Mouse (Mus musculus): ENCODE data around the gene Crhr2. TPM values are rescaled to one million over a fixed set of nuclear protein-coding genes. Genes with fewer than 3 reads are reported as not detected.

Gene Crhr2
- polyA plus RNA-seq, 2 experiments = 0.14 to 0.49 TPM

DNA sequence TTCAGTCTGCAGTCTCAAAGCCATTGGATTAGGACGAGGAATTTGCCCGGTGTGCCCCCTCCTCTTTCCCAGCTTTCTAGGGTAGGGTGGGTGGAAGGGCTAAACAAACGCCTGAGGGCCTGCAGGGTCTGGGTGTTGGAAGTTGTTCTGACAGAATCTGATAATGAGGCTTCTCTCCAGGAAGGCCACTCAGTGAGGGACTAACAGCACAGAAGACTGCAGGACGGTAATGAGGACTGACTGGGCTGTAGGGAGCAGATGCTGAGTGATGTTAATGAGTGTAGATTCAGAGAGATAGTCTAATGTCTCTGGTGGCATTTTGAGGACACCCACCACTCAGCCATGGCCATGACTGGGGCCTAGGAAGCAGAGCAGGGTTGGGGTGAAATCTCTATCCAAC lies 45.5 kb downstream of the Crhr2 start:
- H3K9ac ChIP-seq (ENCODE audit: low read depth, low read length, severe bottlenecking) = no peak overlapping the region
- no peaks in the 10 kb centered on the region for H3K4me1 ChIP-seq (ENCODE audit: control insufficient read depth, insufficient read depth, low read length)
- ATAC-seq (ENCODE audit: low FRiP score, low read depth) (no peak), DNase-seq (ENCODE audit: low spot score) (no peak)
- no peak overlapping the region for H3K4me3 ChIP-seq (replicated peaks; ENCODE audit: low read length)
- H3K36me3 ChIP-seq (ENCODE audit: control insufficient read depth, insufficient read depth, low read length) = no peaks in the 10 kb centered on the region
- H3K9me3 ChIP-seq (ENCODE audit: control insufficient read depth, low read length) = no peaks in the 10 kb centered on the region
- H3K27ac ChIP-seq (replicated peaks; ENCODE audit: low read depth, low read length) = no peak overlapping the region
- 33% methylated on average over 4 of the region's 4 CpGs for WGBS
- no peak for TF ChIP-seq POLR2A (IDR thresholded peaks at IDR 0.05; ENCODE audit: borderline replicate concordance, extremely low read depth, insufficient read depth, insufficient read length)
- no peak overlapping the region for H3K4me2 ChIP-seq (replicated peaks; ENCODE audit: low read depth, low read length, severe bottlenecking)
- no peaks in the 10 kb centered on the region for H3K27me3 ChIP-seq (ENCODE audit: control insufficient read depth, insufficient read depth, low read length)

DNA sequence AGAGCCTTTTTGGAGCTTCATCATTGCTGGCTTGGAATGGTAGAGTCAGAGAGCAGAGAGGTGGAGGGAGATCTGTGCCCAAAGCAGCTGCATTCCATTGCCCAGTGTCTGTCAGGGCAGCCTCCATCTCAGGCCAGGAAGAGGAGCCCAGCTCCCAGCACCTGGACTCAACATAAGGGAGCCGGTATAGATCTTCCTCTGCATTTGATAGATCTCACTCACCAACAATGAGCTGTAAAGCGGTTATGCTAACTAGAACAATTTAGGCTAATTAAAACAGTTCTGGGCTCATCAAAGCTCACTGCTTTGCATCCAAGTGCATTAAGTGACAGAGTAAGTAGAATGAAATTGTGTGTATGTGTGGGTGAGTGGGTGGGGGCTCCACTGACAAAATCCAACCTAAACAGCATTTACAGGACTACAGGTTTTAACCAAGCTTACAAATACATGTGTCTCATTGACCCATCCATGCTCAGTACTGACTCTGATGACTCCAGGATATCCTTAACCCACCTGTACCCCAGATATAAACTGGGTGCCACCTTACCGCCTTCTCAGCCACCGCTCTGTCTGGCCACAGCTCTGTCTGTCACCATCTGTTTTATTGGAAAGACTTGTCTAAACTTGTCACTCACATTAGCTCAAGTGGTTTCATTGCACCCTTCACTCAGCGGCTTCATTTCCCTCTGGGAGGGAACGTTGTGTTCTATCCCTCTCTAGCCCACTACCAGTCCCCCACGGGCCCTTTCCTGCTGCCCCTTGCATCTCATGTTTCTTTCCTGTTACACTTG lies 50.4 kb downstream of the Crhr2 start:
- Histone ChIP-seq H3K27me3 (ENCODE audit: control insufficient read depth, insufficient read depth, low read length) (no peaks in the 10 kb centered on the region), H3K4me1 (ENCODE audit: control insufficient read depth, insufficient read depth, low read length) (no peaks in the 10 kb centered on the region), H3K9me3 (ENCODE audit: control insufficient read depth, low read length) (no peaks in the 10 kb centered on the region), H3K36me3 (ENCODE audit: control insufficient read depth, insufficient read depth, low read length) (peaks cover 36% of the 10 kb centered on the region), H3K27ac (replicated peaks; ENCODE audit: low read depth, low read length) (no peak overlapping the region), H3K4me2 (replicated peaks; ENCODE audit: low read depth, low read length, severe bottlenecking) (no peak overlapping the region), H3K9ac (ENCODE audit: low read depth, low read length, severe bottlenecking) (no peak overlapping the region), H3K4me3 (replicated peaks; ENCODE audit: low read length) (no peak overlapping the region)
- no peak for DNase-seq (ENCODE audit: low spot score)
- no peak for TF ChIP-seq POLR2A (IDR thresholded peaks at IDR 0.05; ENCODE audit: borderline replicate concordance, extremely low read depth, insufficient read depth, insufficient read length)
- no peak for ATAC-seq (ENCODE audit: low FRiP score, low read depth)
- WGBS = 69% methylated on average over 7 of the region's 7 CpGs

DNA sequence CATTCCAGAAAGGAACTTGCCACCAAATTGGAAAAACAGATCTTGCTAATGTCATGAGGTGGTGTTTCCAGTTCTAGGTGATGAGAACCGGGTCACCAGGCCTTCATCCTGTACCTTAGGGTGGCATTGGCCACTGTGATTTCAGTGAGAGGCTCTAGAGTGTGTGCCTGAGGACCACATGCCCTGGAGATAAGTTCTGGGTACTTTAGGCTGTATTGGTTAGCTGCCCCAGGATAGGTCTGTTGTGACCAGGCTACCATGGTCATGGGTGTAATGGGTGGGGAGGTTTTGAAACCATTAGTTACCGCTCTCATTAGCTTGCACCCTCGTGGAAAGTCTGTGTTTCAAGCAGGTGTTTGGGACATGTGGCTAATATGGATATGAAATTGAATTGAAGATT lies 51.4 kb downstream of the Crhr2 start:
- Histone ChIP-seq H3K9ac (ENCODE audit: low read depth, low read length, severe bottlenecking) (no peak overlapping the region), H3K36me3 (ENCODE audit: control insufficient read depth, insufficient read depth, low read length) (peaks cover 46% of the 10 kb centered on the region), H3K27me3 (ENCODE audit: control insufficient read depth, insufficient read depth, low read length) (no peaks in the 10 kb centered on the region), H3K4me2 (replicated peaks; ENCODE audit: low read depth, low read length, severe bottlenecking) (no peak overlapping the region), H3K4me1 (ENCODE audit: control insufficient read depth, insufficient read depth, low read length) (no peaks in the 10 kb centered on the region), H3K9me3 (ENCODE audit: control insufficient read depth, low read length) (no peaks in the 10 kb centered on the region), H3K4me3 (replicated peaks; ENCODE audit: low read length) (no peak overlapping the region), H3K27ac (replicated peaks; ENCODE audit: low read depth, low read length) (no peak overlapping the region)
- no peak for TF ChIP-seq POLR2A (IDR thresholded peaks at IDR 0.05; ENCODE audit: borderline replicate concordance, extremely low read depth, insufficient read depth, insufficient read length)
- no peak for ATAC-seq (ENCODE audit: low FRiP score, low read depth)
- WGBS = 88% methylated on average over 3 of the region's 3 CpGs
- no peak for DNase-seq (ENCODE audit: low spot score)

DNA sequence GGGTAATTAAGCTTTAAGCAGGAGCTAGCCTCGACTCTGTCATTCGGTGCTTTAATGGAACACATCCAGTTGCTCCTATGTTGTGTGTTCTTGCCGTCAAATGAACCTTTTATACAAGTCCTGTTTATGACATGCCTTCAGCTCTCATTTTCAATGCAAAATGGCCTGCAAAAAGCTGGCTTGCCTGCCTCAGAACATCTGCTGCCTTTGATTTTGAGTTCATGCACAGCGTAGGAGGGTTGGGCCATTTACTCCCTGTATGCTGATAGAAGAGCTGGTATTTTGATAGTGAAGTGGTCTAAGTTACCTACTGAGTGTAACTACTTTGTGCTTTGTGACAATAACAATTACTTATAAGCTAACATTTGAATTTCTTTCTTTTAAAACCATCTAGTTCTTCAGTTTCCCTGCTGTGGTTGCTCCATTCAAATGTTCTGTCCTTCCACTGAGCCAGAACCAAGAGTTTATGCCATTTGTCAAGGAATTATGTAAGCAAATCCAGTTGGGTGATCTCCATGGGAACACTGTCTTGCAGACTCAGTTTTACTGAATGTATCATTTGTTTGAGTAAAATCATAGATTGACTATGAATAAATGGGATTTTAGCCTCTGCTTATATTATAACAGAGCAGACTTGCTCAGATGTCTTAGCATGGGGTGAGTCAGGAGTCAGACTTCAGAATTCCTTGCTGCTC lies 56.1 kb downstream of the Crhr2 start:
- WGBS = 67% methylated on average over 4 of the region's 4 CpGs
- no peak for ATAC-seq (ENCODE audit: low FRiP score, low read depth)
- no peak for DNase-seq (ENCODE audit: low spot score)
- H3K4me3 ChIP-seq (replicated peaks; ENCODE audit: low read length) = no peak overlapping the region
- H3K4me1 ChIP-seq (ENCODE audit: control insufficient read depth, insufficient read depth, low read length) = no peaks in the 10 kb centered on the region
- no peak overlapping the region for H3K9ac ChIP-seq (ENCODE audit: low read depth, low read length, severe bottlenecking)
- H3K4me2 ChIP-seq (replicated peaks; ENCODE audit: low read depth, low read length, severe bottlenecking) = no peak overlapping the region
- no peaks in the 10 kb centered on the region for H3K27me3 ChIP-seq (ENCODE audit: control insufficient read depth, insufficient read depth, low read length)
- no peak for TF ChIP-seq POLR2A (IDR thresholded peaks at IDR 0.05; ENCODE audit: borderline replicate concordance, extremely low read depth, insufficient read depth, insufficient read length)
- peaks cover 83% of the 10 kb centered on the region for H3K36me3 ChIP-seq (ENCODE audit: control insufficient read depth, insufficient read depth, low read length)
- H3K9me3 ChIP-seq (ENCODE audit: control insufficient read depth, low read length) = no peaks in the 10 kb centered on the region
- no peak overlapping the region for H3K27ac ChIP-seq (replicated peaks; ENCODE audit: low read depth, low read length)

DNA sequence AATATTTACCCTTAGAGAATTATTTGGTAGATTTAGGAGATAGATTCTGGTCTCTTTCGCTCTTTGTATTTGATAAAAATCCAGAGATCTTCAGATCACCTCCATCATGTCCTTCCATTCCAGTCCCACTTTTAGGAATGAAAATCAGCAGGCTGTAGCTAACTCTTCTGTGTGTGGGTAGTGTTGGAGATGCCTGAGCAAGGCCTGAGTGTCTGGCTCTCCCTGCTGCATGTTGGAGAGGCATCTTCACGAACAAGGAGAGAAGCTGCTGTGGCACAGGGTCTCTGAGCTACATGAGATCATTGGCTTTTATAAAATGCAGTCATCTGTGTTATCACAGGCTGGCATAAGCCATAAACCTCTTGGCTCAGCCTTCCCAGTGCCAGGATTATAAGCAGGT lies 66.9 kb downstream of the Crhr2 start:
- Histone ChIP-seq H3K27me3 (ENCODE audit: control insufficient read depth, insufficient read depth, low read length) (no peaks in the 10 kb centered on the region), H3K27ac (replicated peaks; ENCODE audit: low read depth, low read length) (no peak overlapping the region), H3K4me2 (replicated peaks; ENCODE audit: low read depth, low read length, severe bottlenecking) (no peak overlapping the region), H3K9ac (ENCODE audit: low read depth, low read length, severe bottlenecking) (no peak overlapping the region), H3K4me3 (replicated peaks; ENCODE audit: low read length) (no peak overlapping the region), H3K9me3 (ENCODE audit: control insufficient read depth, low read length) (no peaks in the 10 kb centered on the region), H3K36me3 (ENCODE audit: control insufficient read depth, insufficient read depth, low read length) (peaks cover 78% of the 10 kb centered on the region), H3K4me1 (ENCODE audit: control insufficient read depth, insufficient read depth, low read length) (no peaks in the 10 kb centered on the region)
- 95% methylated on average over 2 of the region's 2 CpGs for WGBS
- no peak for ATAC-seq (ENCODE audit: low FRiP score, low read depth)
- no peak for DNase-seq (ENCODE audit: low spot score)
- TF ChIP-seq POLR2A (IDR thresholded peaks at IDR 0.05; ENCODE audit: borderline replicate concordance, extremely low read depth, insufficient read depth, insufficient read length) = no peak

Measured in limb, embryonic 14.5 days (tissue).